Mouse (Mus musculus): Measurements from ENCODE around the gene Polr1a. TPM values are rescaled to one million over a fixed set of nuclear protein-coding genes. Genes with fewer than 3 reads are reported as not detected.

Gene Polr1a
- polyA plus RNA-seq (2016; fragmentation: Nextera tagmentation; extraction: Ambion mirVana) = 41.7 and 42.7 TPM in 2 replicates

DNA sequence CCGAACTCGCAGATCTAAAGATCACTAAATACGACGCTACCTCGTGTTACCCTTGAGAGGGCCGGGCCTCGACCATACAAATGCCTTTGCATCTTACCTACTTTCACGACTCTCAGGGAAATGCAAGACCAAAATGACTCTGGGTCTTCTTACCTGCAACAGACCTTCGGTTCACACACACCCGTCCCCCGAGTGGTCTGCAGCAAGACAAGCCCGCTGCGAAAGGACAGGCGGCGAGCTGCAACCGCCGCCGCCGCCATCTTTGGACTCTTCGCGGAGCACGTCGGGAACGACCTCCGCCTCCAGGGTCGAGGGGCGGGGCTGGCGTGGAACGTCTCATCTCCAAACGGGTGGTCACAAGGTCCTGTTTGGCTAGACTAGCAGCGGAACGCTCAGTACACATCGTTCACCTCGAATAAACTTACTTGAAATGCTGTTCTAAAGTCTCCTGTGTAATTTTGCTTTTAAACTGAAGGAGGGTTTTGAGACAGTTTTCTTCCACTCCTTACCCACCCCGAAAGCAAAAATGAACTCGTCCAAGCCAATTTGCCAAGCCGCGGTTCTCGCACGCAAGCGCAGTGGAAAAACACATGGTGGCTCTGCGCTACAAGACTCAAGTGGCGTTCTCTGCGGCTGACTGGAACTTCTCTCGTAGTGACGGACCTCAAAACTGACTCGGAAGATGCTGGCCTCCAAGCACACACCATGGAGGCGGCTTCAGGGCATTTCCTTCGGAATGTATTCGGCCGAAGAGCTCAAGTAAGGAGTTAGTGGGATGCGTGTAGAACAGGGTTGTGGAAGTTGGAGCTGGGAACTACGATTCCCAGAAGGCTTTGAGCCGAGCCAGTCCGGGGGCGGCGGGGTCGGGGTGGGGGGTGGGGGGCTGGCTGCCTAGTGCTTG is at the start of gene Polr1a, which contains the start of gene Ptcd3:
Polr1a (plus strand) TSS at position 573 of the 901 bp plus-strand sequence.
Ptcd3 (minus strand) TSS at position 270 of the 901 bp plus-strand sequence.
- ATAC-seq (ENCODE audit: insufficient number of reproducible peaks, insufficient read depth, low FRiP score, low TSS enrichment) = peak; percentile 88
- H3K27me3 ChIP-seq = no peaks in the 10 kb centered on the region
- peak within 1 kb of the TSS; percentile 57 for H3K4me3 ChIP-seq
- H3K36me3 ChIP-seq = peaks cover 23% of the 10 kb centered on the region
- peak within 1 kb of the TSS; percentile 60 for H3K9ac ChIP-seq
- H3K4me2 ChIP-seq (replicated peaks) = peak within 1 kb of the TSS; percentile 83
- 0 out of 2 replicates have a peak within 1 kb of the TSS, but pooled peaks have one; percentile 26 for H3K27ac ChIP-seq
- peaks cover 24% of the 10 kb centered on the region; the same call in 1 of the 2 replicates for H3K4me1 ChIP-seq
- no peaks in the 10 kb centered on the region for H3K9me3 ChIP-seq
- WGBS = under 1% methylated on average over 56 of the region's 58 CpGs

DNA sequence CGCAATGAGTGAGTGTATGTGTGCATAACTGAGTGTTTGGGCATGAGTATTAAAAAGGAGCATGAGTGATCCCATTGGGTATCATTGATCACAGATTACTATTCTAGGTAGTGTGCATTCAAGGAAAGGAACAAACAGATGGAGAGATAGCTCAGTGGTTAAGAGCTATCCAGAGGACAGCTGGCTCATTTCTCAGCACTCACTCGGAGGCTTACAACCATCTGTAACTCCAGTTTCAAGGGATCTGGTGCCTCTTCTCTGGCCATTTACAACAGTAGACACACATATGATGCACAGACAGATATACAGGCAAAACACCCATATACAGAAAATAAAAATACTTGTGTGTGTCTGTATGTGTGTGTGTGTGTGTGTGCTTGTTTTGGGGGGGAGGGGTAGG is 41.1 kb upstream of the Polr1a start:
- Histone ChIP-seq H3K9me3 (no peaks in the 10 kb centered on the region), H3K27me3 (no peaks in the 10 kb centered on the region), H3K36me3 (peaks cover 70% of the 10 kb centered on the region), H3K4me3 (no peak overlapping the region), H3K27ac (no peak overlapping the region), H3K9ac (no peak overlapping the region), H3K4me2 (replicated peaks) (no peak overlapping the region), H3K4me1 (no peaks in the 10 kb centered on the region)
- ATAC-seq (ENCODE audit: insufficient number of reproducible peaks, insufficient read depth, low FRiP score, low TSS enrichment) = no peak
- WGBS = 74% methylated on average over 2 of the region's 2 CpGs

DNA sequence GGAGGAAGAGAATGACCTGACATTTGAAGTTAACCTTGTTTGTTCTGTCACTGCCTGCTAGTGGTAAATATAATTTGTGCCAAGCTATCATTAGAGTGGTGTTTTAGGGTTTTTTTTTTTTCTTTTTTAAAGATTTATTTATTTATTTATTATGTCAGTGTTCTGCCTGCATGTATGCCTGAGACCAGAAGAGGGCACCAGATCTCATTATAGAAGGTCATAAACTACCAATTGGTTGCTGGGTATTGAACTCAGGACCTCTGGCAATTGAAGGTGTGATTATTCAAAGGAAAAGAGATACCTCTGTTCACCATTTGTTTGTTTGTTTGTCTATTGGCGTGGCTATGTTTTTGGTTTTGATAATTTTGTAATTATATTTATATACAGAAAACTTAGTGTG is 40.0 kb upstream of the Polr1a start:
- H3K36me3 ChIP-seq = peaks cover 69% of the 10 kb centered on the region
- no peaks in the 10 kb centered on the region for H3K4me1 ChIP-seq
- 92% methylated on average over 1 of the region's 1 CpGs for WGBS
- no peaks in the 10 kb centered on the region for H3K9me3 ChIP-seq
- no peak overlapping the region for H3K4me2 ChIP-seq (replicated peaks)
- no peaks in the 10 kb centered on the region for H3K27me3 ChIP-seq
- no peak overlapping the region for H3K9ac ChIP-seq
- H3K4me3 ChIP-seq = no peak overlapping the region
- ATAC-seq (ENCODE audit: insufficient number of reproducible peaks, insufficient read depth, low FRiP score, low TSS enrichment) = no peak
- H3K27ac ChIP-seq = no peak overlapping the region

DNA sequence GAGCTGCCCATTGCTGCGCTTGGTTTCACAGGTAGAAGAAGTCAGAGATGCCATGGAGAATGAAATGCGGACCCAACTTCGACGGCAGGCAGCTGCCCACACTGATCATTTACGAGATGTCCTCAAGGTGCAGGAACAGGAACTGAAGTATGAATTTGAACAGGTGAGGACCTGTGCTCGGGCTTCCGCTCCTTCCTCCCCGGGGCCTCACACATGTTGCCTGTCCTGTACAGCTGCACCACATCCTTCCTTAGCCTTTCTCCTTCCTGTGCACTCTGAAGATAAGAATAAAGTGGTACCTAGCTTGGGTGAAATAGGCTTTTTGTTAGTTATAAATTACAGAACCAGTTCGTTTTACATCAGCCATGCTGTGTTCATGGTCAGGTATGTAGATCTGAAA is 37.5 kb upstream of the Polr1a start:
- peaks cover 72% of the 10 kb centered on the region for H3K36me3 ChIP-seq

GRCm38 (mm10) chr6:71877965-71878760 is 30.7 kb upstream of the Polr1a start:
- no peaks in the 10 kb centered on the region for H3K9me3 ChIP-seq
- H3K27me3 ChIP-seq = no peaks in the 10 kb centered on the region
- no peak overlapping the region for H3K4me2 ChIP-seq (replicated peaks)
- H3K27ac ChIP-seq = no peak overlapping the region
- peaks cover 79% of the 10 kb centered on the region for H3K36me3 ChIP-seq
- ATAC-seq (ENCODE audit: insufficient number of reproducible peaks, insufficient read depth, low FRiP score, low TSS enrichment) = no peak
- H3K9ac ChIP-seq = no peak overlapping the region
- no peak overlapping the region for H3K4me3 ChIP-seq
- 92% methylated on average over 3 of the region's 3 CpGs for WGBS
- H3K4me1 ChIP-seq = no peaks in the 10 kb centered on the region

More for the DNA sequence above, 37.5 kb upstream of the Polr1a start:
- Histone ChIP-seq H3K4me1 (no peaks in the 10 kb centered on the region), H3K27ac (no peak overlapping the region), H3K9ac (no peak overlapping the region), H3K4me3 (no peak overlapping the region), H3K27me3 (no peaks in the 10 kb centered on the region), H3K9me3 (no peaks in the 10 kb centered on the region), H3K4me2 (replicated peaks) (no peak overlapping the region)
- no peak for ATAC-seq (ENCODE audit: insufficient number of reproducible peaks, insufficient read depth, low FRiP score, low TSS enrichment)
- WGBS = 96% methylated on average over 9 of the region's 9 CpGs

DNA sequence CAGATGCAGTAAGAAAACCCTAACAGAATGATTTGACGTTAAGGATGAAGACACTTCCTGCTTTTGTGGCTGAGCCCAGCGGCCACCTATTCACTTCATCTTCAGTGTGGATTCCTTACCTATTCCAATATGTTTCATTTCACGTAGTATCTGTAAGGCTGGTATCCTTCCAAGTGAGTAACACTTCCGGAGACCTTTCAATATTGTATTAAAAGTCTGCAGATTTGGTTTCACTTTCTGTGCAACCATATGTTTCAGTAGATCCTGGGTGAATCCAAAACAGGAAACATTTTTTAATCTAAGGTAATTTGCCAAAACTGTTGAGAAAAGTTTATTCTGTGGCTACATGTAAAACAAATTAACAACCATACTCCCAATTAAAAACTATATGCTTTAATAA is 15.6 kb upstream of the Polr1a start:
- no peak overlapping the region for H3K4me2 ChIP-seq (replicated peaks)
- no peak overlapping the region for H3K9ac ChIP-seq
- WGBS = 89% methylated on average over 4 of the region's 4 CpGs
- H3K27ac ChIP-seq = no peak overlapping the region
- no peaks in the 10 kb centered on the region for H3K4me1 ChIP-seq
- H3K27me3 ChIP-seq = no peaks in the 10 kb centered on the region
- H3K9me3 ChIP-seq = no peaks in the 10 kb centered on the region
- no peak overlapping the region for H3K4me3 ChIP-seq
- no peak for ATAC-seq (ENCODE audit: insufficient number of reproducible peaks, insufficient read depth, low FRiP score, low TSS enrichment)
- peaks cover 89% of the 10 kb centered on the region for H3K36me3 ChIP-seq

DNA sequence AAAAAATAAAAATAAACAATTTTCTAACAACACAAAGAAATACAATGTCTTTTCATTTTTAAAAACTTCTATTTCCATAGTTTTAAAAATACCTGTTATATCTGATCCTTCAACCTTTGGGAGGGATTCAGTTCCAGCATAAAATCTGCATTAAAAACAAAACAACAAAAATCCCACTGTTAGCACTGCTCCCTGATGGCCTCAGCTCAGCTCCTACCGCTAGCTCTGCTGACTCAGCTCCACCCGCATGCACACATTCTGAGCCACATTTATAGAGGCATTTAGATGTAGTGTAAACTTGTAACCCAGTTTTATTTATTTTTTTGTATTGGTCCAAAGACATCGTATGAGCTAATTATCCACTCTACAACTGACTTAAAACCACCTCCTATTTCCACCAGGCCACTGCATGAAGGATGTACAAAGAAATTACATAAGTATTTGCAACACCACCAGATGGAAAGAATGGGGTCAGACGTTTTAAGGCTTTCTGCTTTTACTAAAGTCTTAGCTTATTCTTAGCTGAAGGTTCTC is 1.1 kb upstream of the Polr1a start:
- peak overlapping the region; percentile 60 for H3K9ac ChIP-seq
- ATAC-seq (ENCODE audit: insufficient number of reproducible peaks, insufficient read depth, low FRiP score, low TSS enrichment) = no peak
- H3K4me1 ChIP-seq = peaks cover 24% of the 10 kb centered on the region; the same call in 1 of the 2 replicates
- peak overlapping the region; percentile 83 for H3K4me2 ChIP-seq (replicated peaks)
- WGBS = 5% methylated on average over 4 of the region's 4 CpGs
- H3K36me3 ChIP-seq = peaks cover 28% of the 10 kb centered on the region
- no peaks in the 10 kb centered on the region for H3K27me3 ChIP-seq
- no peaks in the 10 kb centered on the region for H3K9me3 ChIP-seq
- H3K4me3 ChIP-seq = peak overlapping the region; percentile 57
- H3K27ac ChIP-seq = no peak overlapping the region

GRCm38 (mm10) chr6:71909384-71909783 is 531 bp downstream of the Polr1a start:
- ATAC-seq (ENCODE audit: insufficient number of reproducible peaks, insufficient read depth, low FRiP score, low TSS enrichment) = peak; percentile 50; the same call in 1 of the 2 replicates
- H3K36me3 ChIP-seq = peaks cover 16% of the 10 kb centered on the region
- H3K27me3 ChIP-seq = no peaks in the 10 kb centered on the region
- peak overlapping the region; percentile 42 for H3K4me2 ChIP-seq (replicated peaks)
- peak overlapping the region; percentile 60; the same call in 1 of the 2 replicates for H3K9ac ChIP-seq
- H3K27ac ChIP-seq = 0 out of 2 replicates have a peak overlapping the region, but pooled peaks have one; percentile 26
- peaks cover 24% of the 10 kb centered on the region; the same call in 1 of the 2 replicates for H3K4me1 ChIP-seq
- peak overlapping the region; percentile 57 for H3K4me3 ChIP-seq
- H3K9me3 ChIP-seq = no peaks in the 10 kb centered on the region
- 28% methylated on average over 10 of the region's 10 CpGs for WGBS

DNA sequence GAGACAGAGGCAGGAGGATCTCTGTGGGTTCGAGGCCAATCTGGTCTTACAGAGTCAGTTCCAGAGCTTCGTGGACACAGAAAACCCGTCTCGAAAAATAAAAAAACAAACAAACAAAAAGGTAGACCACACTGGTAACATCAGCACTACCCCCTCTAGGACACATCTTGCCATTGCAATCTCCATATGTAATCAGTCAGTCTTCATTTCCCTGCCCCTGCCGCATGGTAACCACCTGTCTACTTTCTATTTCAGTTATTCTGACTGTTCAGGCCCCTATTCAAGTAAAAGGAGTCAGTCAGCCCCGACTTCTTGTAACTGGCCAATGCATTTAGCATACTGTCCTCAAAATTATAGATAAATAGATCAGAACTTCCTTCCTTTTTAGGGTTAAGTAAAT is 987 bp downstream of the Polr1a start:
- H3K36me3 ChIP-seq = peaks cover 13% of the 10 kb centered on the region
- H3K4me3 ChIP-seq = peak overlapping the region; percentile 57
- peak overlapping the region; percentile 42 for H3K4me2 ChIP-seq (replicated peaks)
- H3K27ac ChIP-seq = no peak overlapping the region
- H3K9me3 ChIP-seq = no peaks in the 10 kb centered on the region
- no peak for ATAC-seq (ENCODE audit: insufficient number of reproducible peaks, insufficient read depth, low FRiP score, low TSS enrichment)
- 77% methylated on average over 6 of the region's 6 CpGs for WGBS
- H3K4me1 ChIP-seq = peaks cover 24% of the 10 kb centered on the region; the same call in 1 of the 2 replicates
- no peak overlapping the region for H3K9ac ChIP-seq
- no peaks in the 10 kb centered on the region for H3K27me3 ChIP-seq

GRCm38 (mm10) chr6:71911686-71912450 is 3.0 kb downstream of the Polr1a start:
- no peak overlapping the region for H3K4me3 ChIP-seq
- no peaks in the 10 kb centered on the region for H3K27me3 ChIP-seq
- no peak for ATAC-seq (ENCODE audit: insufficient number of reproducible peaks, insufficient read depth, low FRiP score, low TSS enrichment)
- no peak overlapping the region for H3K4me2 ChIP-seq (replicated peaks)
- peaks cover 12% of the 10 kb centered on the region for H3K36me3 ChIP-seq
- H3K9ac ChIP-seq = no peak overlapping the region
- peaks cover 24% of the 10 kb centered on the region; the same call in 1 of the 2 replicates for H3K4me1 ChIP-seq
- 83% methylated on average over 5 of the region's 5 CpGs for WGBS
- H3K27ac ChIP-seq = no peak overlapping the region
- no peaks in the 10 kb centered on the region for H3K9me3 ChIP-seq

GRCm38 (mm10) chr6:71920752-71921151 is 11.9 kb downstream of the Polr1a start:
- no peak for ATAC-seq (ENCODE audit: insufficient number of reproducible peaks, insufficient read depth, low FRiP score, low TSS enrichment)
- Histone ChIP-seq H3K9ac (no peak overlapping the region), H3K9me3 (no peaks in the 10 kb centered on the region), H3K4me2 (replicated peaks) (no peak overlapping the region), H3K4me1 (no peaks in the 10 kb centered on the region), H3K36me3 (peaks cover 86% of the 10 kb centered on the region), H3K4me3 (no peak overlapping the region), H3K27ac (no peak overlapping the region), H3K27me3 (no peaks in the 10 kb centered on the region)
- WGBS = 97% methylated on average over 7 of the region's 7 CpGs
